Mouse (Mus musculus) left cerebral cortex, postnatal 10 days (tissue): ENCODE data around the gene H2al2a. TPM values are rescaled to one million over a fixed set of nuclear protein-coding genes. Genes with fewer than 3 reads are reported as not detected.
A peak's percentile ranks its signal among the peaks of the same experiment; 100 is the strongest.

ENCODE experiments used
- DNase-seq, 2 experiments: peaks; one replicate each; pipeline ENCODE4 v3.0.0; 2021 to 2022; ENCODE audit warnings: low spot score in 2 of 2, mixed read lengths in 1 of 2; ENCODE audit errors: extremely low spot score in 1 of 2
- intact Hi-C: fragments of 180-260 bp; cut with DNase I; formaldehyde crosslinking; loops from one replicate; pipeline ENCODE4 v1.15.1; 2025
- total RNA-seq, 2 experiments: library from RNA; stranded (reverse); gene quantifications; 2 replicates each; pipeline ENCODE4 v1.2.3; 2021

The H2al2a gene
- not detected for total RNA-seq

- intact Hi-C loops: no loop called here
These were observed at the start of gene H2al2a for GRCm38 (mm10) chr2:17996858-17997257. TSS of gene H2al2a (minus strand) at chr2:17996958.

GRCm38 (mm10) chr2:18046186-18046585 lies 49.4 kb upstream of the H2al2a start:
- intact Hi-C loops: no loop called here
- DNase-seq: no peak

More at GRCm38 (mm10) chr2:17996858-17997257, at the start of gene H2al2a:
- no peak for DNase-seq

DNA sequence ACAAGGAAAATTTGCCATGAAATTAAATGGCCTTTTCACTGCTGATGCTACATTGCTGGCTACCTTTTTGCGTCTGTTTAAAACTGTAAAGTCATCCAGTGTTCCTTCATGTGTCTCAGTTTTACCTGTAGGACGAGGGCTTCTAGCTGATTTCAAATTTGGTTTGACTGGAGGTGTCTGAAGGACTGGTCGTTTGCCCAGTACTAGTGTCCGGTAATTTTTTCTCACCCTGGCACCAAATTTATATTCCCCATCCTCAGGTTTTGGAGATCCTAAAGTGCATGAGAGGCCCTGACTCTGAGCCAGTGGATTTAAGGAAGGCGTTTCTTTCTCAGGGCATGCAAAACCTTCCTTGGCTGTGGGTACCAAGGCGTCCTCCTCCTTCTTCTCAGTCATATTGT lies 49.0 kb upstream of the H2al2a start:
- intact Hi-C loops: no loop called here

GRCm38 (mm10) chr2:18045143-18045780 lies 48.5 kb upstream of the H2al2a start:
- intact Hi-C loops: no loop called here
- no peak for DNase-seq

More for the DNA sequence above, 49.0 kb upstream of the H2al2a start:
- DNase-seq: no peak

- intact Hi-C loops: no loop called here
- DNase-seq: peak in 1 of 2 experiments; percentile 73
These were observed 44.6 kb upstream of the H2al2a start for GRCm38 (mm10) chr2:18041199-18041885.

DNA sequence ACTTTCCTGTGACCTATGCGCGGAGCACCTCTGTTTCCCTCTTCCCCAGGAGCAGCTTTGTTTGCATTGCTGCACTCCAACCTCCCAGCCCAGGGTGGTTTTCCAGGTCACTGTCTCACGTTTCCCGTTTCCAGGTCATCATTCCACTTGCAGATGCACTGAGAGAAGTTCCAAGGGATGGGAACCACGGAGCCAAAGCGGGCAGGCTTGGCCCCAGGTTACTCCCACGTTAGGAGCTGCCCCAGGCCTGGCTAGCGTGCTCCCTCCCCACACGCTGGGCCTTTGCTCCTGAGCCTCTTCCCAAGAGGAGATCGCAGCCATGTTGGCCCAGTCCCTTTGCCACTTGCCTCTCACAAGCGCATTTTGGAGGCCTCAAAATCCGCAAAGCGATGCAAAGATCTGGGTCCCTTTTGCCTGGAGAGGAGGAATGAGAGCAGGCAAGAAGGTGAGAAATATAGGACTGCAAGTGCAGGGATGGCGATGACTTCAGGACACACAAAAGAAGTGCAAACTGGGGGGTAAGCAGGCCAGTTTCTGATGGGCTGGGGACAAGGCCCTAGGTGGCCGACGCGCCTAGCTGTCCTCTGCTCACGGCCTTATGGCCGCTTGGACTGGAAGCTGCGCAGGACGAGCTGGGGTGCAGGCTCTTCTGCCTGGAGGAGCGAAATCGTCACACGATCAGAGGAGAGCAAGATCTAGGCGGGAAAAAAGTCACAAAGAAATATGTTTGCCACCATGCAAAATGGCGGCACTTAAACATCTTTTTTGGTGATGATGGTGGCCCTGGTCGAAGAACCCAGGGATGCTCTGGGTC lies 43.8 kb upstream of the H2al2a start:
- intact Hi-C loops: no loop called here
- DNase-seq: no peak

- DNase-seq: peak in 1 of 2 experiments; percentile 50
- intact Hi-C loops: no loop called here
These were observed 43.0 kb upstream of the H2al2a start for GRCm38 (mm10) chr2:18039566-18040290.

DNA sequence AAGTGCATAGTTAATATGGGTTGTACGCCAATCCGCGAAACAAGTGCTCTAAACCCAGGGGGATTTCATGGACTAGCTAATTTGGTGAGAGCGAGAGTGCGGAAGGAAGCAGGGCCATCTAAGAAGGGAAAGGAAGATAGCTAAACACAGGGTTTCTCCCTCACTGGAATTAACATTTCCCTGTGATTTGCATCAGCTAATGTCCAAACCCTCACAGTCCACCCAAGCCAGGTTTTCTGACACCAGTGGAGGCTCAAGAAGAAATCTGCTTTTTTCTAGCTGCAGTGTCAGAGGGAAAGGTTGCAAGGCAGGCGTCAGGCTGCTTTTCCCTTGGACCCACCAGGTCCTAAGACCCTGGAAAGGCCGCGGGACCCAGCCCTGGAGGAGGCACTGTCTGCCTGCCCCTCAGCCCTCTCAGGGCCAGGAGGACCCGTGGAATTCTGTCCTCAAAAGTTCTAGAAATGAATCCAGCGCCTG lies 42.2 kb upstream of the H2al2a start:
- no peak for DNase-seq
- intact Hi-C loops: no loop called here

DNA sequence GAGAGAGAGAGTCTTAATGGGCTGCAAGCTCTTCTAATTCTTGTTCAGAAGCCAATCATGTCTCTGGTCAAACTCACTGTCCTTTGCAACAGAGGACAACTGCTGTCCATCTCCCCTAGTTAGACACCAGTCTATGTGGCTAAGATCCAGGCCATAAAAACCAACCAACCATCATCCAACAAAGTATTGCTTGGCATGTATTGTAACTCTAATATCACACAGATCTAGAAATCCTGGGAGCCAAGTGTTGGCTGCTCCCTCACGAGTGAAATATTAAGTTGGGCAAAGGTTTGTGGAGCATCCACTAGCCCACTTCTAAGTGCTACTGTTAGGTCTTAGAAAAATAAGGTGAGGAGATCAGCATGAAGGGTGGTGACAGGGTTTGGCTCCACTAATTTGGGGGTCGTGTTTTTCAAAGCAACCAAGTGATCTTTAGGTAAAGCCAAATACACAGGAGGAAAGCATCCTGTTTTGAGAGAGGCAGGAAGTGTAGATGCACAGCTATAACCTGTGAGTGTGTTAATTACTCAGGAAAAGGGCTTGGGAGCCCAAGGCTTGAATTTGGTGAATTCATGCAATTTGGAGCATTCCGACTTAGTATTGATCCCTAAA lies 41.5 kb upstream of the H2al2a start:
- intact Hi-C loops: no loop called here
- DNase-seq: no peak

DNA sequence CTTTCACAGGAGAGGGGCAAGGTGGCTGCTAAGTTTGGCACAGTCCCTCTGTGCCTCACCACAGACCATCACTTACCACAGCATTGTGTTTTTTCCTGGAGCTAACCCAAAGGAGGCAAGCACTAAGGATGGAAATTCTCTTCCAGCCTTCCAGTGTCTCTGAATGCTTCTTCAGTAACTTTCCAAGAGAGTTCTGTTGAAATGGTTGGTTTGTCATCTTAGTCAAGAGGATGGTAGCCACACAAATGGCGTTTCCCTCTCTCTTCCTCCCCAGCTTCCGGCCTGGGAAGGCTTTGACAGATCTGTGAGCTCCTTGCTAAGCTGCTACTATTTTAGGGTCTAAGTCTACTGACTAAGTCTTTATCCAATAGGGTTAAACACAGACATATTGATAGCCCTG lies 40.7 kb upstream of the H2al2a start, which contains the start of gene A930004D18Rik:
Gene A930004D18Rik, minus strand, starts transcription at position 247 of the 400 bp plus-strand sequence.
- no peak for DNase-seq
- intact Hi-C loops: no loop called here

DNA sequence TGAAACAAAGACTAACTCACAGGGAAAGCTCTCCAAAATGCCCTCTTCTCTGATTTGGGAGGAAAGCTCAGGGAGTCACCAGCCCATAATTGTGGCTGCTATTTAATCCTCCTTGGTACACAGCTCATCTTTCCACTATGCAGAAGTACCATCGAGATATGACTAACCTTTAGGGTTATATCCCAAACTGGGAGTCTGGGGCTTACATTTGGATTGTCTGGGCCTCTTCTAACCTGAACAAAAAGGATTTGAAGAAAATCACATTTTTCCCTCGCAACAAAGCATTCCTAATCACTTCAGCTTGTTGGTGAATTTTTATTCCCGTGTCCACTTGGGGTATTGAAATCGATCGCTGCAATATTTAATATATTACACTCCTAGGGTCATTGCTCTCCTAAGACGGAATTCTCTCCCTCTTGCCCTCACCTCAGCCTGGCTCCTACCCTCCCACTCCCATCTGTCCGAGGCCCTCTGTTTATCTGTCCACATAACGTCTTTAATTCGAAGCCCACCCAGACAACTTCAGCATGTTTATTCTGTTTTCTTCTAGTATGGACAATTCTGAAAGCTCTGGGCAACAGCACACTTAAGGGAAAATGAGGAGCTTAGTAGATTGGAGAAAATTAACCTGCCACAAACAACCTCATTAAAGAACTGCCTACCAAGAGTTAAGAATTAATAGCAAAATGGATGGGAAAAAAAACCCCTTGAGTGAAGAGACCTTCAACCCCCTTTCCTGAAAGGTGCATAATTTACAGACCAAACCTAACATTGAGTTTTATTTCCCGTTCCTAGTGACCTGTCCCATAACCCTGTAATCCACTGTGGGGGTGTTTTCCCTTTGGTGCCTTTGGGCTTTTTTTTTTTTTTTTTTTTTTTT lies 37.9 kb upstream of the H2al2a start:
- intact Hi-C loops: loop anchor here (5.0 kb wide), 2 partner anchors 643 to 658 kb away; partner anchors contain the start of genes Bmi1 and Spag6
- no peak for DNase-seq

DNA sequence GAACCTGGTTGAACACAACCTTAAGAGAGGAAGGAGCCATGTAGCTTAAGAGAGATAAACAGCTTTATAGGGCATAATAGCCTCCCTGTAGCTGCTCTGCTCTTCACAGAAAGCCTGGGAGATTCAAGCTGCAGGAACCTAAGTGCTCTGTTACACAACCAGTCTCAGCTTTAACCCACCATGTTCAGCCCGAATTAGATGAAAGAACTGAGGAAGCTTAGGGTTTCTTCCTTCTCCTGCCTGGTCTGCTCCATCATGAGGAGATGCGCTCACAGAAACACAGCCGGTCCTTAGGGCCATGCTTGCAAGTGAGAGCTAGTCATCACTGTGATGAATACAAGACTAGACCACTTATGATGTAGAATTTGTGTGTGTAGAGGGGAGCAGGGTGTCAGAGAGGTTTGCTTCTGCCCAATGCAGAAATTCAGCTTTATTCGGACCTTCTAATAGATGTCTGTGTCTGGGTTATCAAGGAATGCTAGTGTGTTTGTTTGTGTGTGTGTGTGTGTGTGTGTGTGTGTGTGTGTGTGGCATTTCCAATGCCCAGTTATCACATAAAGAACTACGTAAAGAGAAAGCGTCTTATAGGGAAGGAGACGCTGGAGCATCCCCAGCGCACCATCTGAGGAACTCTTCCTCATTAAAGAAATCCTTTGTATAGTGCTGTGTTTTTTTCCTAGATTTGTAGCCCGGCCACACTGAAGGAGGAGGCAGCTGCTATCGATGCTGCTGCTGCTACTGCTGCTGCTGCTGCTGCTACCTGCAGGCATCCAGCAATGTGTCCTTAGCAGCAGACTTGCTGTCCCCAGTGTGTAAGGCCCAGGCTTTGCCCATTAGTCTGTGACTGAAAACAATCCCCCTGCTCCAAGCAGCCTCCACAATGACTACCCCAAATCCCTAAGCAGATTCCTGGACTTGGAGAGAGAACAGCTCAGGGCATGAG lies 36.7 kb upstream of the H2al2a start:
- intact Hi-C loops: loop anchor here (5.0 kb wide), 2 partner anchors 644 to 659 kb away; partner anchors contain the start of genes Bmi1 and Spag6
- no peak for DNase-seq

DNA sequence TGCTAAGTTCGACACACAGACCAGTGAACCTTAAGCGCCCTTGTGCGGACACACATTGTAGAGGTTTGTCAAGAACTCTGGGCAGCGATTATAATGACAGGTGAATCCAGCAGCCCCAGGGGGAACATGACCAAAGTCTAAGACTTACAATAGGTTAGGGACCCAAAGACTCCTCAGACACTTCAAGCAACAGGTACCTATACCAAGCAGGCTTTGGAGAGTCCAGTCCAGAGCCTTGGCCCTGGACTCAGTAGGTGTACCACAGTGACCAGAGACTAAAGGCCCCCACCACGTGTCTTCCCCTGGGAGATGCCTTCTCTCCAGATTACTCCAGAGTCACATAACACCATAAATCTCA lies 35.8 kb upstream of the H2al2a start:
- no peak for DNase-seq

DNA sequence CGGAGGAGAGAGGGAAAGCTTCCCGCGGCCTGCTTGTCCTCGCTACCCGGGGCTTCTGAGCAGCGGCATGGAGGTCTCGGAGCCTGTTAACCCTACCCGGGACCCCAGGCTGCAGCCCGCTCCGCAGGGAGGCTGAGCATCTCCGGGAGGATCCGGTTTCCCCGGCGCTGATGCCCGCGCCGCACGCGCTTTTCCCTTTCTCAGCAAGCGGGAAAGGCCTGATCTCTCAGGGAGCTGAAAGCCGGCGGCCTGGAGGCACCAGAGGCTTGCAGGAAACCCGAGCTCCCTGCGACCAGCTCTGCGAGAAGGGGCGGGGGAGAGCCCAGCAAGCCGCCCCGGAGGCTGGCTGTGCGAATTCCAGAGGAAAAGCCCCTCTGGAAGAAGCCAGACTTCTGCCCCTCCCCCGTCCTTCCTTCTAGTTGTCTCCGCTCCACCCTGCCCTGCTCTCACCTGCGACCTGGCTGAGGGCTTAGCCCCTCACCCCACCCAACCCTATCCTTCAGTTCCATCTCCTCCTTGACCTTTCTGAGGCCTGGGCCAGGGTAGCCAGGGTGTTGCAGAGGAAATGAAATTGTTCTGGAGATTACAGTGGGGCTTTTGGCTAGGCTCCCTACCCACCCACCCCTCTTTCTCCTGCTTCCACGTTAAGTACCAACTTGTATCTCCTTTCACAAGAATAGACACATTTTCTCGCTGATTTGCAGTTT lies 35.2 kb upstream of the H2al2a start:
- intact Hi-C loops: loop anchor here (5.0 kb wide), 2 partner anchors 645 to 660 kb away; partner anchors contain the start of genes Bmi1 and Spag6

More for the DNA sequence above, 35.8 kb upstream of the H2al2a start:
- intact Hi-C loops: loop anchor here (5.0 kb wide), 2 partner anchors 645 to 660 kb away; partner anchors contain the start of genes Bmi1 and Spag6

GRCm38 (mm10) chr2:18031271-18031821 lies 34.6 kb upstream of the H2al2a start:
- intact Hi-C loops: loop anchor here (5.0 kb wide), 2 partner anchors 646 to 661 kb away; partner anchors contain the start of genes Bmi1 and Spag6
- DNase-seq: no peak

More for the DNA sequence above, 35.2 kb upstream of the H2al2a start:
- peak in 1 of 2 experiments; percentile 75 for DNase-seq
